Mouse (Mus musculus) bone marrow, adult 2 months (tissue): Measurements from ENCODE around the gene 1700029P11Rik.

Experiments
- CTCF ChIP-seq: fragments of 200-500 bp; IDR thresholded peaks from 2 replicates; pipeline ENCODE4 v1.5.1; 2011; ENCODE audit warnings: low read length, control low read depth; ENCODE audit not compliant: control insufficient read depth, insufficient read depth
- POLR2A ChIP-seq: fragments of 200-500 bp; IDR thresholded peaks from 2 replicates; pipeline ENCODE4 v1.6.1; 2011; ENCODE audit warnings: low read depth, mild to moderate bottlenecking, control low read depth, low read length, borderline replicate concordance; ENCODE audit not compliant: control insufficient read depth

GRCm38 (mm10) chr15:81939774-81940173 is 40.6 kb upstream of the 1700029P11Rik start:
- no peak for TF ChIP-seq POLR2A
- TF ChIP-seq CTCF = no peak
